Mouse (Mus musculus): ENCODE results near the gene Cks1b. TPM values are rescaled to one million over a fixed set of nuclear protein-coding genes. Genes with fewer than 3 reads are reported as not detected.

Cks1b gene
- polyA plus RNA-seq (2012; rRNA removed; ENCODE audit: low replicate concordance), result 7.2 and 7.6 TPM in 2 replicates

GRCm38 (mm10) chr3:89418170-89418860 is at the start of gene Cks1b, which contains the start of gene Shc1:
TSS of gene Cks1b (minus strand) at chr3:89418383.
TSS of gene Shc1 (plus strand) at chr3:89418443.

GRCm38 (mm10) chr3:89454401-89455177 is 36.4 kb upstream of the Cks1b start, which contains the start of gene Pmvk:
TSS of gene Pmvk (plus strand) at chr3:89454541.

GRCm38 (mm10) chr3:89436176-89437113 is 18.3 kb upstream of the Cks1b start, which contains the start of gene Pbxip1:
TSS of gene Pbxip1 (plus strand) at chr3:89436706.

GRCm38 (mm10) chr3:89430171-89431159 is 12.3 kb upstream of the Cks1b start, which contains the start of gene Pygo2:
TSS of gene Pygo2 (plus strand) at chr3:89430214.

GRCm38 (mm10) chr3:89411490-89412393 is 6.4 kb downstream of the Cks1b start, which contains the start of gene Flad1:
TSS of gene Flad1 (minus strand) at chr3:89411870.

GRCm38 (mm10) chr3:89402693-89403092 is 15.5 kb downstream of the Cks1b start, which contains the start of gene Lenep:
TSS of gene Lenep (minus strand) at chr3:89402793.

GRCm38 (mm10) chr3:89394006-89394893 is 23.9 kb downstream of the Cks1b start, which contains the start of gene Zbtb7b:
TSS of gene Zbtb7b (minus strand) at chr3:89394776.

Other genes starting within 250 kb of the Cks1b start
- 128 and 132 TPM in 2 replicates for gene Scamp3, start 240.9 kb downstream of the Cks1b start, polyA plus RNA-seq (2012; rRNA removed; ENCODE audit: low replicate concordance)
- gene Fam189b, start 235.2 kb downstream of the Cks1b start, polyA plus RNA-seq (2012; rRNA removed; ENCODE audit: low replicate concordance), result 26.9 and 30.9 TPM in 2 replicates
- gene Gba, start 215.5 kb downstream of the Cks1b start, polyA plus RNA-seq (2012; rRNA removed; ENCODE audit: low replicate concordance), result 27.8 and 49.9 TPM in 2 replicates
- gene Thbs3, start 203.2 kb downstream of the Cks1b start, polyA plus RNA-seq (2012; rRNA removed; ENCODE audit: low replicate concordance), result 8.4 and 15.4 TPM in 2 replicates
- 192 and 239 TPM in 2 replicates for gene Mtx1, start 191.3 kb downstream of the Cks1b start, polyA plus RNA-seq (2012; rRNA removed; ENCODE audit: low replicate concordance)
- gene Muc1, start 189.3 kb downstream of the Cks1b start, polyA plus RNA-seq (2012; rRNA removed; ENCODE audit: low replicate concordance), result 1.1 and 80.2 TPM in 2 replicates
- gene Krtcap2, start 172.4 kb downstream of the Cks1b start, polyA plus RNA-seq (2012; rRNA removed; ENCODE audit: low replicate concordance), result 340 and 345 TPM in 2 replicates
- gene Trim46, start 172.1 kb downstream of the Cks1b start, polyA plus RNA-seq (2012; rRNA removed; ENCODE audit: low replicate concordance), result 2.8 and 16.7 TPM in 2 replicates
- gene Dpm3, start 159.0 kb downstream of the Cks1b start, polyA plus RNA-seq (2012; rRNA removed; ENCODE audit: low replicate concordance), result 370 and 590 TPM in 2 replicates
- 90.2 and 159 TPM in 2 replicates for gene Slc50a1, start 147.8 kb downstream of the Cks1b start, polyA plus RNA-seq (2012; rRNA removed; ENCODE audit: low replicate concordance)
- 59.5 and 87.8 TPM in 2 replicates for gene Efna1, start 137.2 kb downstream of the Cks1b start, polyA plus RNA-seq (2012; rRNA removed; ENCODE audit: low replicate concordance)
- gene Efna3, start 95.4 kb downstream of the Cks1b start, polyA plus RNA-seq (2012; rRNA removed; ENCODE audit: low replicate concordance), result 8.2 and 18.7 TPM in 2 replicates
- gene Efna4, start 80.4 kb downstream of the Cks1b start, polyA plus RNA-seq (2012; rRNA removed; ENCODE audit: low replicate concordance), result 14.7 and 32.5 TPM in 2 replicates
- gene Adam15, start 68.4 kb downstream of the Cks1b start, polyA plus RNA-seq (2012; rRNA removed; ENCODE audit: low replicate concordance), result 77.9 and 91.6 TPM in 2 replicates
- 2.5 TPM in 2 replicates for gene Dcst2, start 56.4 kb downstream of the Cks1b start, polyA plus RNA-seq (2012; rRNA removed; ENCODE audit: low replicate concordance)
- 5.1 and 8.6 TPM in 2 replicates for gene Dcst1, start 53.1 kb downstream of the Cks1b start, polyA plus RNA-seq (2012; rRNA removed; ENCODE audit: low replicate concordance)
- 153 and 200 TPM in 2 replicates for gene Zbtb7b, start 23.6 kb downstream of the Cks1b start, polyA plus RNA-seq (2012; rRNA removed; ENCODE audit: low replicate concordance)
- not detected in 2 replicates for gene Lenep, start 15.6 kb downstream of the Cks1b start, polyA plus RNA-seq (2012; rRNA removed; ENCODE audit: low replicate concordance)
- gene Flad1, start 6.5 kb downstream of the Cks1b start, polyA plus RNA-seq (2012; rRNA removed; ENCODE audit: low replicate concordance), result 38.8 and 45.1 TPM in 2 replicates
- gene Shc1, start 60 bp upstream of the Cks1b start, polyA plus RNA-seq (2012; rRNA removed; ENCODE audit: low replicate concordance), result 43.8 and 52.6 TPM in 2 replicates
- 79.8 and 157 TPM in 2 replicates for gene Pygo2, start 11.8 kb upstream of the Cks1b start, polyA plus RNA-seq (2012; rRNA removed; ENCODE audit: low replicate concordance)
- 34.4 and 41.9 TPM in 2 replicates for gene Pbxip1, start 18.3 kb upstream of the Cks1b start, polyA plus RNA-seq (2012; rRNA removed; ENCODE audit: low replicate concordance)
- gene Pmvk, start 36.2 kb upstream of the Cks1b start, polyA plus RNA-seq (2012; rRNA removed; ENCODE audit: low replicate concordance), result 9.4 and 15.8 TPM in 2 replicates
- gene Kcnn3, start 101.8 kb upstream of the Cks1b start, polyA plus RNA-seq (2012; rRNA removed; ENCODE audit: low replicate concordance), result 2.0 and 5.3 TPM in 2 replicates